Comparison of ENCODE assay signal across 10 mouse cellular contexts in genomic region chr5:121206540-121206939, GRCm38 (mm10). TPM values are rescaled to one million over a fixed set of nuclear protein-coding genes. Genes with fewer than 3 reads are reported as not detected.
DNase-seq lines count a peak whose midpoint lies in the region; ATAC-seq and TF ChIP-seq lines count a peak whose summit lies in the region.
"Had no signal": no experiment of that assay in that cellular context is flagged by ENCODE, and none has a peak within 500 bp of the region (broad histone marks: within the 10 kb centered on the region; RNA-seq: fewer than 3 reads in every experiment).

No protein-coding gene starts in this region.

- no peak for TF ChIP-seq EP300 in CH12.LX (IDR thresholded peaks at IDR 0.05; ENCODE audit: low read length)

- H3K9ac ChIP-seq in hindbrain, embryonic 12.5 days, result peak overlapping the region; percentile 54
- no peak overlapping the region for H3K9ac ChIP-seq in hindbrain, embryonic 16.5 days (ENCODE audit: low read depth, low read length)
- peak overlapping the region; percentile 78 for H3K9ac ChIP-seq in CH12.LX (ENCODE audit: insufficient read depth, low read depth)
- H3K9ac ChIP-seq in ES-E14 (ENCODE audit: insufficient read depth, low read depth, low read length, poor library complexity, severe bottlenecking), result peak overlapping the region; percentile 97
- peak overlapping the region; percentile 100 for H3K9ac ChIP-seq in limb, embryonic 13.5 days

- in situ Hi-C loops in CH12.LX (cut with MboI; ENCODE audit: low pct_ligation_motif_present, low pct_unique_long_range_greater_than_20kb, low sequenced_read_pairs) (loop anchor here (10.0 kb wide), 1 partner anchor 168 kb away; no protein-coding TSS in a partner anchor), ES-E14 (cut with MboI; ENCODE audit: low sequenced_read_pairs in 2 of 2, unreplicated experiment in 2 of 2) (no loop called here)

- dilution Hi-C loops in CH12.LX (cut with MboI; ENCODE audit: extremely low pct_ligation_motif_present, extremely low pct_unique_long_range_greater_than_20kb, low sequenced_read_pairs), result no loop called here

- DNase-seq in CH12.LX (ENCODE audit: extremely low read depth) (no peak), ES-E14 (ENCODE audit: low read depth, low spot score) (no peak)
- no peak for DNase-seq in layer of hippocampus, postnatal 10 days (ENCODE audit: low spot score in 2 of 2)
- DNase-seq in adrenal gland, postnatal 25 days, result no peak
- DNase-seq: gastrocnemius, postnatal 10 days; kidney, adult 18-20 months; left cerebral cortex, postnatal 4 days had no signal

- no peak for ATAC-seq in hindbrain, embryonic 12.5 days (ENCODE audit: low FRiP score)
- ATAC-seq in hindbrain, embryonic 16.5 days, result no peak
- ATAC-seq in limb, embryonic 13.5 days (ENCODE audit: low FRiP score, low read depth), result no peak

- no peak overlapping the region for H3K27ac ChIP-seq in hindbrain, embryonic 12.5 days
- H3K27ac ChIP-seq in hindbrain, embryonic 16.5 days (ENCODE audit: low read depth, low read length), result no peak overlapping the region
- peak overlapping the region; percentile 15; the same call in 1 of the 2 replicates for H3K27ac ChIP-seq in CH12.LX (ENCODE audit: insufficient read depth, low read depth)
- no peak overlapping the region for H3K27ac ChIP-seq in ES-E14 (ENCODE audit: insufficient read depth, low read depth, low read length, poor library complexity, severe bottlenecking)
- H3K27ac ChIP-seq in limb, embryonic 13.5 days, result no peak overlapping the region

- H3K4me2 ChIP-seq in hindbrain, embryonic 12.5 days (replicated peaks), result peak overlapping the region; percentile 77; the same call in 1 of the 2 replicates
- no peak overlapping the region for H3K4me2 ChIP-seq in hindbrain, embryonic 16.5 days (ENCODE audit: low read length)
- peak overlapping the region; percentile 94 for H3K4me2 ChIP-seq in CH12.LX (ENCODE audit: insufficient read depth, low read depth, poor library complexity, severe bottlenecking)
- H3K4me2 ChIP-seq in limb, embryonic 13.5 days (replicated peaks), result peak overlapping the region; percentile 73

- H3K9me3 ChIP-seq in hindbrain, embryonic 12.5 days (replicated peaks), result no peaks in the 10 kb centered on the region
- H3K9me3 ChIP-seq in hindbrain, embryonic 16.5 days (ENCODE audit: control insufficient read depth, low read length), result no peaks in the 10 kb centered on the region
- H3K9me3 ChIP-seq in CH12.LX (replicated peaks; ENCODE audit: low read length), result no peaks in the 10 kb centered on the region
- no peaks in the 10 kb centered on the region for H3K9me3 ChIP-seq in ES-E14 (ENCODE audit: control insufficient read depth, insufficient read depth, low read depth, low read length)
- no peaks in the 10 kb centered on the region for H3K9me3 ChIP-seq in limb, embryonic 13.5 days

- peaks cover 46% of the 10 kb centered on the region for H3K79me2 ChIP-seq in CH12.LX (replicated peaks; ENCODE audit: control insufficient read depth, extremely low read depth, insufficient read depth, poor library complexity, severe bottlenecking)

- peaks cover 28% of the 10 kb centered on the region for H3K4me1 ChIP-seq in hindbrain, embryonic 12.5 days
- H3K4me1 ChIP-seq in hindbrain, embryonic 16.5 days (ENCODE audit: control insufficient read depth, insufficient read depth, low read depth, low read length), result peaks cover 11% of the 10 kb centered on the region
- peaks cover 13 to 41% of the 10 kb centered on the region in 2 experiments for H3K4me1 ChIP-seq in CH12.LX (ENCODE audit: control insufficient read depth in 1 of 2, insufficient read depth in 2 of 2)
- H3K4me1 ChIP-seq in ES-E14 (ENCODE audit: control insufficient read depth in 2 of 2, insufficient read depth in 2 of 2, low read length in 2 of 2, poor library complexity in 1 of 2), result 0 out of 4 replicates have a peak, but pooled peaks cover 0 to 2% of the 10 kb centered on the region in 2 experiments
- H3K4me1 ChIP-seq in limb, embryonic 13.5 days, result peaks cover 27% of the 10 kb centered on the region

- H3K27me3 ChIP-seq in hindbrain, embryonic 12.5 days, result no peaks in the 10 kb centered on the region
- no peaks in the 10 kb centered on the region for H3K27me3 ChIP-seq in hindbrain, embryonic 16.5 days (replicated peaks; ENCODE audit: control insufficient read depth, insufficient read depth, low read length)
- H3K27me3 ChIP-seq in CH12.LX (replicated peaks), result no peaks in the 10 kb centered on the region
- H3K27me3 ChIP-seq in limb, embryonic 13.5 days, result no peaks in the 10 kb centered on the region

- 81% methylated on average over 9 of the region's 9 CpGs for WGBS in hindbrain, embryonic 12.5 days
- WGBS in hindbrain, embryonic 16.5 days, result 85% methylated on average over 9 of the region's 9 CpGs
- 85% methylated on average over 9 of the region's 9 CpGs for WGBS in limb, embryonic 13.5 days

- TF ChIP-seq CTCF in CH12.LX (conservative IDR thresholded peaks at IDR 0.05 in 1 of 2, IDR thresholded peaks at IDR 0.05 in 1 of 2; ENCODE audit: low read depth in 2 of 2, low read length in 2 of 2), result no peak

- H3K4me3 ChIP-seq in hindbrain, embryonic 12.5 days, result 0 out of 2 replicates have a peak overlapping the region, but pooled peaks have one; percentile 95
- H3K4me3 ChIP-seq in hindbrain, embryonic 16.5 days (ENCODE audit: low read length), result no peak overlapping the region
- H3K4me3 ChIP-seq in CH12.LX (replicated peaks in 1 of 3; ENCODE audit: low read depth in 2 of 3, low read length in 2 of 3, poor library complexity in 1 of 3) (peak overlapping the region in 2 of 3 experiments; percentile 53 to 85), ES-E14 (ENCODE audit: insufficient read depth in 1 of 2, low read depth in 1 of 2, low read length in 2 of 2, poor library complexity in 1 of 2, severe bottlenecking in 1 of 2) (peak overlapping the region; percentile 85 to 98)
- peak overlapping the region; percentile 98 for H3K4me3 ChIP-seq in limb, embryonic 13.5 days

- peaks cover 61% of the 10 kb centered on the region for H3K36me3 ChIP-seq in hindbrain, embryonic 12.5 days
- peaks cover 27% of the 10 kb centered on the region for H3K36me3 ChIP-seq in hindbrain, embryonic 16.5 days (ENCODE audit: control insufficient read depth, insufficient read depth, low read length)
- H3K36me3 ChIP-seq in CH12.LX (replicated peaks in 1 of 2; ENCODE audit: control insufficient read depth in 1 of 2, insufficient read depth in 1 of 2, low read length in 1 of 2), result peaks cover 58 to 65% of the 10 kb centered on the region in 2 experiments
- H3K36me3 ChIP-seq in ES-E14 (ENCODE audit: control insufficient read depth, insufficient read depth, low read length, poor library complexity, severe bottlenecking), result peaks cover 56% of the 10 kb centered on the region
- H3K36me3 ChIP-seq in limb, embryonic 13.5 days, result peaks cover 61% of the 10 kb centered on the region

- no peak for TF ChIP-seq POLR2A in CH12.LX (IDR thresholded peaks at IDR 0.05; ENCODE audit: low read depth, low read length)

- TF ChIP-seq RAD21 in CH12.LX (IDR thresholded peaks at IDR 0.05; ENCODE audit: low read depth, low read length), result no peak

TF ChIP-seq in CH12.LX, 34 proteins besides CTCF, POLR2A, EP300 and RAD21 (continues in another document):
- TF ChIP-seq MAFK (IDR thresholded peaks at IDR 0.05; ENCODE audit: insufficient replicate concordance, low read length) (no peak), MAZ (IDR thresholded peaks at IDR 0.05; ENCODE audit: low read depth, low read length) (no peak), TBP (conservative IDR thresholded peaks at IDR 0.05; ENCODE audit: low read depth, low read length) (no peak), GABPA (IDR thresholded peaks at IDR 0.05; ENCODE audit: insufficient replicate concordance, low read depth, low read length) (no peak), MXI1 (IDR thresholded peaks at IDR 0.05; ENCODE audit: low read depth, low read length) (peak; percentile 17; the same call in 1 of the 2 replicates)

TF ChIP-seq in ES-E14, 5 proteins besides CTCF, POLR2A, EP300 and RAD21:
- TF ChIP-seq HCFC1 (IDR thresholded peaks at IDR 0.05; ENCODE audit: borderline replicate concordance, insufficient read depth, low read length), result no peak
- no peak for TF ChIP-seq CHD2 (IDR thresholded peaks at IDR 0.05; ENCODE audit: low read depth, low read length)
- no peak for TF ChIP-seq MAFK (IDR thresholded peaks at IDR 0.05; ENCODE audit: insufficient read depth, low read depth, low read length)
- TF ChIP-seq ZC3H11A (IDR thresholded peaks at IDR 0.05; ENCODE audit: borderline replicate concordance, low read depth, low read length), result no peak

RNA-seq across cellular contexts. Expression of gene Rpl6, which starts 2.3 kb away (rescaled TPM):
- polyA plus RNA-seq in hindbrain, embryonic 12.5 days (2016; fragmentation: Nextera tagmentation; extraction: Ambion mirVana), result 472 and 473 TPM in 2 replicates
- 318 and 333 TPM in 2 replicates for polyA plus RNA-seq in hindbrain, embryonic 16.5 days (2015; fragmentation: Nextera tagmentation; extraction: Ambion mirVana)
- total RNA-seq in CH12.LX (2012; rRNA removed), result 2,694 and 2,801 TPM in 2 replicates
- total RNA-seq in CH12.LX (2014; rRNA removed), result 2,433 and 2,576 TPM in 2 replicates
- polyA plus RNA-seq in CH12.LX (2012; ENCODE audit: insufficient read length, low read depth), result 2,607 and 2,835 TPM in 2 replicates
- 1,876 and 2,169 TPM in 2 replicates for total RNA-seq in ES-E14 (2012; rRNA removed)
- 616 and 635 TPM in 2 replicates for polyA plus RNA-seq in limb, embryonic 13.5 days (2015; fragmentation: Nextera tagmentation; extraction: Ambion mirVana)
- total RNA-seq in layer of hippocampus, postnatal 10 days (2021), result 100 to 1,000 TPM; 520 to 542 TPM
- 923 and 949 TPM in 2 replicates for total RNA-seq in adrenal gland, postnatal 25 days (2021)

RNA-seq across cellular contexts. Expression of gene Hectd4, which starts 13.5 kb away (rescaled TPM):
- polyA plus RNA-seq in hindbrain, embryonic 12.5 days (2016; fragmentation: Nextera tagmentation; extraction: Ambion mirVana), result 16.4 and 16.9 TPM in 2 replicates
- 16.6 and 17.1 TPM in 2 replicates for polyA plus RNA-seq in hindbrain, embryonic 16.5 days (2015; fragmentation: Nextera tagmentation; extraction: Ambion mirVana)
- total RNA-seq in CH12.LX (2012; rRNA removed) (6.8 and 7.8 TPM in 2 replicates), CH12.LX (2014; rRNA removed) (0.89 and 2.1 TPM in 2 replicates), ES-E14 (2012; rRNA removed) (14.2 and 22.4 TPM in 2 replicates)
- 4.3 and 6.0 TPM in 2 replicates for polyA plus RNA-seq in CH12.LX (2012; ENCODE audit: insufficient read length, low read depth)
- polyA plus RNA-seq in limb, embryonic 13.5 days (2015; fragmentation: Nextera tagmentation; extraction: Ambion mirVana), result 5.2 and 5.6 TPM in 2 replicates
- 100 to 1,000 TPM; 190 to 212 TPM for total RNA-seq in layer of hippocampus, postnatal 10 days (2021)
- 29.8 and 35.7 TPM in 2 replicates for total RNA-seq in adrenal gland, postnatal 25 days (2021)

RNA-seq across cellular contexts. Expression of gene Ptpn11, which starts 15.3 kb away (rescaled TPM):
- 21.4 and 22.7 TPM in 2 replicates for polyA plus RNA-seq in hindbrain, embryonic 12.5 days (2016; fragmentation: Nextera tagmentation; extraction: Ambion mirVana)
- 18.8 and 20.9 TPM in 2 replicates for polyA plus RNA-seq in hindbrain, embryonic 16.5 days (2015; fragmentation: Nextera tagmentation; extraction: Ambion mirVana)
- total RNA-seq in CH12.LX (2012; rRNA removed), result 44.6 and 52.2 TPM in 2 replicates
- 29.4 and 33.2 TPM in 2 replicates for total RNA-seq in CH12.LX (2014; rRNA removed)
- 62.1 and 62.8 TPM in 2 replicates for polyA plus RNA-seq in CH12.LX (2012; ENCODE audit: insufficient read length, low read depth)
- 26.3 and 40.2 TPM in 2 replicates for total RNA-seq in ES-E14 (2012; rRNA removed)
- polyA plus RNA-seq in limb, embryonic 13.5 days (2015; fragmentation: Nextera tagmentation; extraction: Ambion mirVana), result 25.6 and 25.8 TPM in 2 replicates
- total RNA-seq in layer of hippocampus, postnatal 10 days (2021), result 10 to 100 TPM; 78.1 to 82.4 TPM
- total RNA-seq in adrenal gland, postnatal 25 days (2021), result 92.7 and 98.6 TPM in 2 replicates
